Mouse (Mus musculus) brown adipose tissue, adult 24 weeks (tissue): ENCODE data around the gene S100a1. TPM values are rescaled to one million over a fixed set of nuclear protein-coding genes. Genes with fewer than 3 reads are reported as not detected.

Experiments used
- H3K27ac ChIP-seq: fragments of 200-500 bp; replicated peaks from 2 replicates; pipeline ENCODE4 v1.5.1; 2012; ENCODE audit warnings: low read depth, mild to moderate bottlenecking, low read length
- H3K4me1 ChIP-seq: fragments of 200-500 bp; 2 replicates; pipeline ENCODE4 v1.6.1; 2012; ENCODE audit warnings: low read length, mixed read lengths; ENCODE audit not compliant: control insufficient read depth, insufficient read depth, insufficient read length
- H3K4me3 ChIP-seq: fragments of 200-500 bp; 2 replicates; pipeline ENCODE4 v1.5.1; 2012; ENCODE audit warnings: low read depth, mild to moderate bottlenecking, low read length, moderate library complexity; ENCODE audit not compliant: insufficient read depth
- polyA plus RNA-seq: library from polyadenylated mRNA; stranded (reverse); fragments of >200 nt; gene quantifications from 2 replicates; pipeline ENCODE4 v1.2.4, GENCODE M21; 2012; ENCODE audit not compliant: missing spikeins, insufficient read depth, insufficient read length

S100a1 gene
- polyA plus RNA-seq, 1 experiment, result 1,535 TPM

- H3K27ac ChIP-seq, result no peak overlapping the region
- H3K4me3 ChIP-seq, result no peak overlapping the region
- peaks cover 3% of the 10 kb centered on the region for H3K4me1 ChIP-seq
Measured at GRCm38 (mm10) chr3:90493831-90494540, 20.2 kb downstream of the S100a1 start.

- peaks cover 3% of the 10 kb centered on the region for H3K4me1 ChIP-seq
- no peak overlapping the region for H3K27ac ChIP-seq
- no peak overlapping the region for H3K4me3 ChIP-seq
Measured at GRCm38 (mm10) chr3:90491350-90491749, 22.8 kb downstream of the S100a1 start.

GRCm38 (mm10) chr3:90490696-90491256, 23.4 kb downstream of the S100a1 start, which contains the start of gene Snapin:
Snapin (minus strand) TSS chr3:90491033.
- Histone ChIP-seq H3K4me1 (peaks cover 3% of the 10 kb centered on the region), H3K27ac (peak within 1 kb of the TSS; percentile 79), H3K4me3 (peak within 1 kb of the TSS; percentile 99)

GRCm38 (mm10) chr3:90488576-90488975, 25.6 kb downstream of the S100a1 start:
- Histone ChIP-seq H3K4me3 (no peak overlapping the region), H3K27ac (no peak overlapping the region), H3K4me1 (peaks cover 3% of the 10 kb centered on the region)

- H3K4me1 ChIP-seq, result peaks cover 3% of the 10 kb centered on the region
- H3K27ac ChIP-seq, result no peak overlapping the region
Measured at GRCm38 (mm10) chr3:90486998-90487397, 27.2 kb downstream of the S100a1 start.

GRCm38 (mm10) chr3:90475831-90476611, 38.2 kb downstream of the S100a1 start, which contains the start of gene Ilf2:
Ilf2 (plus strand) TSS chr3:90476126.
- H3K4me1 ChIP-seq, result peaks cover 3% of the 10 kb centered on the region; the same call in 1 of the 2 replicates
- H3K4me3 ChIP-seq, result peak within 1 kb of the TSS; percentile 76
- no peak within 1 kb of the TSS for H3K27ac ChIP-seq

More at GRCm38 (mm10) chr3:90486998-90487397, 27.2 kb downstream of the S100a1 start:
- H3K4me3 ChIP-seq, result no peak overlapping the region

- H3K4me1 ChIP-seq, result peaks cover 3% of the 10 kb centered on the region; the same call in 1 of the 2 replicates
- no peak overlapping the region for H3K4me3 ChIP-seq
- H3K27ac ChIP-seq, result no peak overlapping the region
Measured at GRCm38 (mm10) chr3:90475151-90475830, 38.9 kb downstream of the S100a1 start.

- H3K27ac ChIP-seq, result no peak overlapping the region
- no peak overlapping the region for H3K4me3 ChIP-seq
- peaks cover 3% of the 10 kb centered on the region; the same call in 1 of the 2 replicates for H3K4me1 ChIP-seq
Measured at GRCm38 (mm10) chr3:90472213-90472612, 42.0 kb downstream of the S100a1 start.

- Histone ChIP-seq H3K4me1 (0 out of 2 replicates have a peak, but pooled peaks cover 1% of the 10 kb centered on the region), H3K4me3 (no peak overlapping the region), H3K27ac (no peak overlapping the region)
Measured at GRCm38 (mm10) chr3:90467618-90468300, 46.4 kb downstream of the S100a1 start.

GRCm38 (mm10) chr3:90466311-90466766, 47.9 kb downstream of the S100a1 start:
- Histone ChIP-seq H3K4me3 (peak overlapping the region; percentile 86), H3K27ac (peak overlapping the region; percentile 86), H3K4me1 (peaks cover 7% of the 10 kb centered on the region; the same call in 1 of the 2 replicates)

- Histone ChIP-seq H3K4me3 (peak within 1 kb of the TSS; percentile 86), H3K27ac (peak within 1 kb of the TSS; percentile 86), H3K4me1 (peaks cover 7% of the 10 kb centered on the region; the same call in 1 of the 2 replicates)
Measured at GRCm38 (mm10) chr3:90465686-90466310, 48.4 kb downstream of the S100a1 start, which contains the start of gene Npr1. Npr1 (minus strand) TSS chr3:90465866.

- H3K4me3 ChIP-seq, result peak overlapping the region; percentile 86
- H3K4me1 ChIP-seq, result peaks cover 7% of the 10 kb centered on the region; the same call in 1 of the 2 replicates
- peak overlapping the region; percentile 84 for H3K27ac ChIP-seq
Measured at GRCm38 (mm10) chr3:90465081-90465685, 49.0 kb downstream of the S100a1 start.

- peak overlapping the region; percentile 84 for H3K27ac ChIP-seq
Measured at GRCm38 (mm10) chr3:90464552-90465080, 49.6 kb downstream of the S100a1 start.

More at GRCm38 (mm10) chr3:90464552-90465080, 49.6 kb downstream of the S100a1 start:
- H3K4me3 ChIP-seq, result peak overlapping the region; percentile 86
- H3K4me1 ChIP-seq, result peaks cover 11% of the 10 kb centered on the region
